Mouse (Mus musculus): ENCODE data around the gene Tenm1. TPM values are rescaled to one million over a fixed set of nuclear protein-coding genes. Genes with fewer than 3 reads are reported as not detected.

The Tenm1 gene
- total RNA-seq, 2 experiments from 2014 or later, result 42.1 to 50.2 TPM

DNA sequence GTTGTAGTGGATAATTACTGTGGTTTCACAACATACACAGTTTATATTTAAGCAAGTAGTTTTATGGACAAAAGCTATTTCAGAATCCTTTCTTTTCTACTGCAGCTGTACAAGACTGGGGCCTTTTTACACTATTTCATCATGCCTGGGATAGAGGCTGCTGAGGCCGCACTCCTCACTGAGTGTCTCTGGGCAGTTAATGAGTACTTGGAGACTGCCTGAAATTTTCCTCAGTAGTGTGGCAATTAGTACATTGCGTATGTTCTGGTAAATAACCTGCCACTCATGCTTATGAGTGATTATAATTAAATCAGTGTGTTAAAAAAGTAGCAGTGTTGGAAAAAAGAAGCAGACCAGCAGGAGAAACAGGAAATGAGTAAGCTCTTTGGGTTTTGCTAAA is 442.8 kb downstream of the Tenm1 start:
- intact Hi-C loops (cut with DNase I), result no loop called here
- DNase-seq (ENCODE audit: low spot score in 2 of 2), result no peak

DNA sequence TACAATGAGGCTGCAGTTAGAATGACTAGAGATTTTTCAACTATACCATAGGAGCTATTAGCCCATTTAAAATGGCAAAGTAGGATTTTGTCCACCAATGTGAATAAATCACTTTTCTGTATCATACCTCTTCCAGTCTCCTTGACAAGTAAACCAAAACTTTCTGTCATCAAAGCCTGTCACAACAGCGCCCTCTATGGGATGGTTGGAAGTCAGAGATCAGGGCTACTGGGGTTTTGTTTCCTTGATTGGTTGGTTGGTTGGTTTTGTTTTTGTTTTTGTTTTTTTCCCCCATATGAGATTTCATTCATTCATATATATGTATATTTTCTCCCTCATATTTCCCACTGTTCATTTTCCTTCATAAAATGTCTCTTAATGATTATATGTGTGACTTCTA is 455.4 kb downstream of the Tenm1 start:
- no peak for DNase-seq (ENCODE audit: low spot score in 2 of 2)
- intact Hi-C loops (cut with DNase I), result no loop called here

DNA sequence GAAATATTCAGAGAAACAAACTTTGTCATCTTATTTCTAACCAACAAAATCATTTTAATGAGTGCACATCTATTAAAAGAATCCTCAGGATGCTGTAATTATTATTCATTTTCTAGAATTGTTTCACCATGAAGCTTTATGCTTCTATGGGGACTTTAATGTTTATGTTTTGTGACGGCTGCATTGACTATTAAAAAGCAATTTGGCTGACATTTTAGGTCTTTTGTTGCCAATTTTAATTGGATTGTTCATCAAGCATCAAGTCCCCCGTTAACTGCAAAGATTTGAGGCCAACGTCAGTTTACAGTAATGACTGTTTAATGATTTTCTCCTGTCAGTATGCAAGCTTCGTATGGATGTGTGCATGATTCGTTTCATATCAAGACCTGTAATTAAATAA is 461.3 kb downstream of the Tenm1 start:
- no peak for DNase-seq (ENCODE audit: low spot score in 2 of 2)
- intact Hi-C loops (cut with DNase I), result no loop called here

DNA sequence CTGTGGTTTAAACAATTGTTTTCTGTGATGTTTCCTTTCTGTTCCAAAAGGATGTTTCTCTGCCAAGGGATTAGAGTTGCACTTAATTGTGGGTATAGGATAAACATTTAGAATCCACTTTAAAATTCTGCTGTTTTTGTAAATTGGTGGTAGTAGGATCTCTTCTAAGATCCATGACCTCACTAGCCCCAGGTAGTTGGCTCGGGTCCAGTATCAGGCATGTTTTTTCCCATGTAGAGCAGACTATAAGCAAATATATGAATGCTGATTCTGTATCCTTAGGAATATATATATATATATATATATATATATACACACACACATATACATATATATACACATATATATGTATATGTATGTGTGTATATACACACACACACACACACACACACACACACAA is 567.2 kb downstream of the Tenm1 start:
- intact Hi-C loops (cut with DNase I), result no loop called here
- no peak for DNase-seq (ENCODE audit: low spot score in 2 of 2)

DNA sequence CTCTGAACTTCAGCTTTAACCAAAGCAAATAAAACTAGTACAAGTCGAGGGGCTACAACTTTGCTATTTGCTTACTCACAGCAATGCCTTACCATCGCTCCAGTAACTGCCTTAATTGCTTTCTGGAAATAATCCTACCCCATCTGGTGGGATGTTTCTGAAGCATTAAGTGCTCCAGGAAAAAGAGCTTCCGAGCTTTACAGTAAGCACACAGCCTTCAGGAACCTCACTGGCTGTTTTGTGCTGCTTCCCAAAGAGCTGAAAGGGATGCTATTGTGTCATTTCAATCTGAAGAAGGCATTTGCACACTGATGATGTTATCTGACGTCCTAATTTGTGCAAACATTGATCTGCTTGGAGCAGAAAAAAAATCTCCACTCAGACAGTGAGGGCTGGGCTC is 647.4 kb downstream of the Tenm1 start:
- DNase-seq (ENCODE audit: low spot score in 2 of 2), result no peak
- intact Hi-C loops (cut with DNase I), result no loop called here

DNA sequence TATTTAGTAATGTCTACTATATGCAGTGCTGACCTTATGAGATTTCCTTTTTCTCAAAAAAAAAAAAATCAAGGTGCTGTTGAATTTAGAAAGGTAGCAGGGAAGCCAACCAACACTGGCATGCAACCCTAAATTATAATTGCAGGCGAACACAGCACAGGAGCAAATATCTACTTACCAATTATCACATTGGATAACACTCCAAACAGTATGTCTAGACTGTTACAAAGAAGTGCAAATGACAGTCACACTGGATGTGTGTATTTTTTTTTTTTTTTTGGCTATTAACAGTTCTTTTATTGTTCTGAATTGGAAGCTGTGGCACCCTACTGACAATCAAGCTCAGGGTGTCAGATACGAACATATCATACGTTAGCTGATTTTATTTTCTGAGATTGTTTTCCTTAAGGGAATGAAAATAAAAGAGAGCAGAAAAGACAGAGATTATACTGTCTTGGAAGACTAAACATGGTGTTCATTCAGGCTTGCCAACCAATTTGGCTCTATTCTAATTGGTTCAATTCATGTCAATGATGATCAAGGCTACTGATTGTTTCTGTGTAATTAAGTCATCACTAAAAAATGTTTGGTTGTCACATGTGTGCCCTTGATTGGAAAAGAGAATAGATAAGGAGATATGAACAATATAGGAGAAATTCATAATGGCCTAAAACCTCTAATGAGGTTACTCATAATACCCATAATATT is 710.7 kb downstream of the Tenm1 start:
- no peak for DNase-seq (ENCODE audit: low spot score in 2 of 2)
- intact Hi-C loops (cut with DNase I), result no loop called here

DNA sequence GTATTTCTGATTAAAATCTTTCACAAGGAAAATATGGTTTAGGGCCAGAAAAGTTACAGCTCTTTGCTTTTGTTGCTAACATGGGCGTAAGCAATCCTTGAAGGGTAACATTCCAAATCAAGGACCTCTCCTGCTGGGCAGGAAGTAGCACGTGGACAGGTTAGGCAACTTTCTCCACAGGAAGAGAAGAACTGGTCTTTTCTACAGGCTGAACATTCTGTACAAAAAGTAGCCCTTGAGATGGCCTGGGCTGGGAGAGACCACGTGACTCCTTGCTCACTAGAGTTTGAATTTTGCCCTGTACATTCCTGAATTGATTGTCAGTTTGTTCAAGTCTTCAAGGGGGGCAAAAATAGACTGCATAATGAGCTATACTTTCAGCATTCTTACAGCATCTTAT is 728.6 kb downstream of the Tenm1 start:
- intact Hi-C loops (cut with DNase I), result no loop called here
- DNase-seq (ENCODE audit: low spot score in 2 of 2), result no peak

DNA sequence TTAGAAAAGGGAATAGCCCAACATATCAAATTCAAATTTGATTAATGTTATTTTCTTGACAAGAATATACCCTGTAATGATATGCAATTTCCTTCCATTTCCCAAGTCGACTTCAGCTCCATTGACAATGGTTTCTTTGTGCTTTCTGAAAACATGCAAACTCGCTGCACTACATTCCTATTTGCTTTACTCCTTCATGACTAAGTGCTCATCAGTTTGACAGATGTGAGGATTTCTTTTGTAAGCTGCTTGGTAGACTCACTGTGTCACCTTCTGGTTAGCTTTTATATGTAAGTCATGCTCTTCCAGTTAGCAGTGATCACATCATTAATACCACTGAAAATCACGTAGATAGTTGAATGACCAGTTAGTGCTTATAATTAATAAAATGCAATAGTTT is 781.8 kb downstream of the Tenm1 start:
- no peak for DNase-seq (ENCODE audit: low spot score in 2 of 2)
- intact Hi-C loops (cut with DNase I), result no loop called here

DNA sequence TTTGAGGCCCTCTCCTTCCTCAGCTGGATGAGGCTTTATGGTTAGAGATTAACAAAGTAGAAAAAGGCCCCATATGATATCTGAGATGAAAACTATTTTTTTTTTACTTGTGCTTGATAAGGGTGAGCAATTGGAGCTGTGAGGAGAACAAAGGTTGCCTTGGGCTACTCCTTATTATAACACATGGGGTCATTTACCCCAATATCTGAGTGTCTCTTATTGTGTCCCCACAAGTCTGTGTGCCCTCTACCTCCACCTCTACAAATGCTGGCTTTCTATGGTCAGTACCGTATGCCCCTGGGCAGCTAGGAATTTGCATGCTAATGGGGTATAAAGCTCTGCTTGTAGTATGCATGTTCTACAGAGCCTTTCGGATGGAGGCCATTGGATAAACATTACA is 848.4 kb downstream of the Tenm1 start:
- intact Hi-C loops (cut with DNase I), result no loop called here

DNA sequence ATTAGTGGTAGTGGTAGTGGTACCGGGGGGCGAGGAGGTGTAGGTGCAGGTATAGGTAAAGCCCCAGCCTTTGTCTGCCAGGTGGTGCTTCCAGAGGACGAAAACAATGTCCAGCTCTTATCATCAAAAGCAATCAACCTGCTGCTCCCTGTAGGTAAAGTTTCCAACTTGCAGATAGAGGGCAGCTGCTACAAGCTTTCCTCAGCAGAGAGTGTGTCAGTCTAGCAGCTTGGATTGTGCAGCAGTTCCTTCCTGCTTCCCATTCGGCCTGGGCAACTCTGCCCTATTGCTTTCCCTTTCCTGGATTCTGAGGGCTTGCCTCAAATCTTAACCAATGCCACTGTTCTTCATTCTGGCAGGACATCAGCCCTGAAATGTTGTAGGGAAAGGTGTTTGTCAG is 870.2 kb downstream of the Tenm1 start:
- DNase-seq (ENCODE audit: low spot score in 2 of 2), result no peak
- intact Hi-C loops (cut with DNase I), result loop anchor here (10.0 kb wide), 1 partner anchor 866 kb away; the partner anchor contains the start of gene Tenm1

More for the DNA sequence above, 848.4 kb downstream of the Tenm1 start:
- no peak for DNase-seq (ENCODE audit: low spot score in 2 of 2)

DNA sequence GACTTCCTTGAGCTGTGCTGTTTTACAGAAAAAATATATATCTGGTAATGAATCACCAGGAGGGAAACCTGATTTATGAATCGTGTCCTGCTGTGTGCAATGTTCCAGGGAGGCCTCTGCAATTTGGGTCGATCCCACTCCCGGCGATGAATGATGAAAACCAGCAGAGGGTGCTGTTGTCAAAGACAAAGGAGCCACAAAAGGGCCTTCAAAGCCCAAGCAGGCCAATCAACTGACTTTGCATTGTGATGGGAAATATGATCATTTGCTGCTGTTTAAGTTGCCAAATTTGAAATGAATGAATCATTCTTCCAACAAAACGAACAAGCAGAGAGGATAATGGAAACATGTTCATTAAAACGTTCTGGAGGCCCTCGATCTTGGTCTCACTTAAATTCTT is 871.6 kb downstream of the Tenm1 start:
- DNase-seq (ENCODE audit: low spot score in 2 of 2), result peak; percentile 30
- intact Hi-C loops (cut with DNase I), result loop anchor here (10.0 kb wide), 1 partner anchor 868 kb away; the partner anchor contains the start of gene Tenm1

DNA sequence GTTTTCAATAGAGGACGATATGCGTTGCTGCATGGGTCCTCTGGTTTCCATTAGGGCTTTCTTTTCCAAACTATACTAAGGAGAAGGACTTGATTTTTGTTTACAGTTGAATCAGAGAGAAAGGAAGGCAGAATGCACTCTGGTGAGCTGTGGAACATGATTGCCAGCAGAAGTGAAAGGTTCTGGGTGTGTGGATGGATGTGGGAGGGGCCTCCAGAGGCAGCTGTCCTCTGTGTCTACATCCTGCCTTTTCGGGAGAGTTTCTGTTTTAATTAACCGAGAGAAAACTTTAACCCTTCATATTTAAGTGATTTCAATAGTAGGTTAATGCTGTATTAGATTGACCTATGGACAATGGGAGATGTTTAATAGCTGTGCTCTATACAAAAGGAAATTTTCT is 880.4 kb downstream of the Tenm1 start:
- no peak for DNase-seq (ENCODE audit: low spot score in 2 of 2)
- intact Hi-C loops (cut with DNase I), result no loop called here

DNA sequence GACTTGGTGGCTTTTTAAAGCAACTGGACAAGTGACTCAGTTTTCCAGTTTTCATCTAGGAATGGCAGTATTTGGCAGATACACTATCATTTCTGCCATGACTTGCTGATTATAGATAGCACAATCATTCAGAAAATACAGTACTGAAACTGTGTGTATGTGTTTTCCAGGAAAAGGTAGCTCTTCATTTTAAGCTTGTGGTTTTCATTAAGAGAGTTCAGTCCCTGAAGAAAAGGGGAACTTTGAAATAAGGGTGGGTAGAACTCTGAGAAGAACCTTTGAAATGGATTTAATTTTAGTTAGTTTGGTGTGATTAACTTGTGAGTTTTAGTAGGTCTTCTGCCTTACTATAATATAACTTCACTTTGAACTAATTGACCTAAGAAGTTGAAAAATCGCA is 883.9 kb downstream of the Tenm1 start:
- no peak for DNase-seq (ENCODE audit: low spot score in 2 of 2)
- intact Hi-C loops (cut with DNase I), result no loop called here

DNA sequence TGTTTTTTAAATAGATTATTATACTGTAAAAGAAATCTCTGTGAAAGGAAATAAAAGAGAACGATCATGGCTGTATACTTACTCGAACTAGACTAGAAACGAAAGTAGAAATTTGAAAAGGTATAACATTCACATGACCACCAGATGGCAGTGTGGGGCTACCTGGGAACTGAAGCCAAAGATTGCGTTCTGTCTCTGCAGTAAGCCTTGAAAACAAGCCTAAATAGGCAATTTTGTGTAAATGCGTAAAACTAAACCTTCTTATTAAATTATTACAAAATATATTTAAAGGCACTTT is 888.2 kb downstream of the Tenm1 start:
- peak; percentile 33 to 61 for DNase-seq (ENCODE audit: low spot score in 2 of 2)
- intact Hi-C loops (cut with DNase I), result no loop called here

DNA sequence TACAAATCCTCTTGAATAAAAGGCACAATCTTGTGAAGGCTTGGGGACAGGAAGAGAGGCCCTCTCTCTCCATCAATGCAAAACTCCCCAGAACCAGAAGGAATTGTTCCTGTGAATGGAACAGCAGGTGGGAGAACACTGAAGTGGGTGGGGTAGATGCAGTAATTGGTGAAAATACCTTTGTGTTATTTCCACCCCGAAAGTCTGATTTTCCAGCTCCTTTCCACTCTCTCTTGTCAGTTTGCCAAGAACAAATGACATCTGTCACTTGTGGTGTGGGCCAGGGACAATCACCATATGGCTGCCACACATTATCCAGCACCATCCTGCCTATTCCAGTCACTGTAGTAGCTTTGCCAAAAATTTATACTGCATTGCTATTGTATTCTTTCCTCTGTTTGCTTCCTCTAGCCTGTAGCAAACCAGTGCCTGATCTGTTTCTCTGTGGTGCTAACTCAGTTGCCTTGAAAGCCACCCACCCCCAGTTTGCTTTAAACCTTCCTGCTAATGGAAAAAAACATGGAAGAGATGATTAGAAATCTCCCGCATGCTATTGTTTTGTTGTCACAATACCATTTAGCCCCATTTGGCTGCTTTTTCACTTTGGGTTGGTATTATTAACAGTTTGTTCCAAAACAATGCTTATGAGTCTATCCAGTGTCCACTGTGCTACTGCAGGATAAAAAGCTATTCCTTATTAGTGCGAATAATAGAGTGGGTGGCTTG is 888.7 kb downstream of the Tenm1 start:
- intact Hi-C loops (cut with DNase I), result no loop called here
- no peak for DNase-seq (ENCODE audit: low spot score in 2 of 2)

DNA sequence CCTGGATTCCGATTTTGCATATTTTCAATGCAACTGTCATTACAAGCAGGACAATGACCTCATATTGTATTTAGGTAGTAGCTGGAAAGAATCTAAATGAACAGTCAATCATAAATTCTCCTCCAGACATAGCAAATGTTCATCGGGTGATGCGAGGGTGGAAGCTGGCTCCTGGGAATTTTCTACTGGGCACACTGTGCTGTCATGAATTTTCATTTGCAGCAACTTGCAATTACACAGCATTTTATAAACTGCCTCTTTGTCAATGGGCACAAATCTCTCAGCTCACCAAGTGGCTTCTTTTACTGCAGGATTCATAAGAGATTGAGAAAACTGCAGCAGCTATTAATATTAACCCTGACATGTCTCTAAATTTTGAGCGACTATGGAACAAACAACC is 898.2 kb downstream of the Tenm1 start:
- no peak for DNase-seq (ENCODE audit: low spot score in 2 of 2)
- intact Hi-C loops (cut with DNase I), result no loop called here

DNA sequence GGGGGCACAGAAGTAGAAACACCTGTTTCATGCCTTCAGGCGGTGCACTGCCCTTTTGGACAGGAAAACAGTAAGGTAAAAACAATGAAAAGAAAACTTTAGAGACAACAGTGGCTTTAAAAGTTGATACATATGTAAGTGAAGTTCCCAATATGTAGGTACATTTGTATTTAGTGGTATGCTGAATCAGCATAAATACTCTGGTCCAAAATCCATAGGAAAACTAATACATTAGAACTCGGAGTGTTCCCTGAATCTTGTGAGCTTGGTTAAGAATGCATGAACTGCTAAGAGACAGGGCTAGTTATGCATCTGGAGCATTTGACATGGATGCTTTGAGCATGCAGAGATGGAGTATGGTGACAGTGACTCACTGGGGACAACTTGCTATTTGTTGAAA is 906.1 kb downstream of the Tenm1 start:
- intact Hi-C loops (cut with DNase I), result no loop called here
- no peak for DNase-seq (ENCODE audit: low spot score in 2 of 2)

DNA sequence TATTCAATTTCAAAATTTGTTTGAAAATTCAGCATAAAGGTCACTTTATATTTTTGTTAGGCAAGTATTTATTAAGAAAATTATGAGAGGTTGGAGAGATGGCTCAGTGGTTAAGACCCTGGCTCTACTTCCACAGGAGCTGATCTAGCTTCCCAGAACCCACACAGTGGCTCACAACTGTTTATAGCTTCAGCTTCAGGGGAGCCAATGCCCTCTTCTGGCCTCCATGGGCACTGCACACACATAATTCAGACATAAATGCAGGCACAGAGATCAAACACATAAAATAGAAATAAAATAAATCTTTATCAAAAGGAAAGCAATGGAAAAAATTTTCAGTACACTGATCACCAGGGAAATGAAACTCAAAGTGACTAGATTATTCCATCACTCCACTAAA is 916.4 kb downstream of the Tenm1 start:
- DNase-seq (ENCODE audit: low spot score in 2 of 2), result no peak
- intact Hi-C loops (cut with DNase I), result no loop called here

DNA sequence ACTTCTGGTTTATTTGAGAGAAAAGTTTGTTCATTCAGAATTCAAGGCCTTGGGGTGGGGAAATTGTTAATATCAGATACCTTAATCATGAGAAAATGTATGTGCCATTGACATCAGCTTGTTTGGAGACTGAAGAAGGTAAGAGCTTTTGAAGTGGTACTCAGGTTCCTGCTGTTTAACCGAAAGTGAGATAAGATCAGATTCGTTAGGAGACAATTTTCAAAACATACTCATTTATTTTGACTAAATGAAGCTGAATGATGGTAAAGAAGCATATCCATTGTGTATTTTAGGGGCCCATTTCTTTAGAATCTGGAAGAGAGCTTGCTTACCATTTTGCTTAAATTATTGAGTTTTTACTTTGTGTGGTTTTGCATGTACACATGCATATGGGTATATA is 917.8 kb downstream of the Tenm1 start:
- no peak for DNase-seq (ENCODE audit: low spot score in 2 of 2)
- intact Hi-C loops (cut with DNase I), result no loop called here

DNA sequence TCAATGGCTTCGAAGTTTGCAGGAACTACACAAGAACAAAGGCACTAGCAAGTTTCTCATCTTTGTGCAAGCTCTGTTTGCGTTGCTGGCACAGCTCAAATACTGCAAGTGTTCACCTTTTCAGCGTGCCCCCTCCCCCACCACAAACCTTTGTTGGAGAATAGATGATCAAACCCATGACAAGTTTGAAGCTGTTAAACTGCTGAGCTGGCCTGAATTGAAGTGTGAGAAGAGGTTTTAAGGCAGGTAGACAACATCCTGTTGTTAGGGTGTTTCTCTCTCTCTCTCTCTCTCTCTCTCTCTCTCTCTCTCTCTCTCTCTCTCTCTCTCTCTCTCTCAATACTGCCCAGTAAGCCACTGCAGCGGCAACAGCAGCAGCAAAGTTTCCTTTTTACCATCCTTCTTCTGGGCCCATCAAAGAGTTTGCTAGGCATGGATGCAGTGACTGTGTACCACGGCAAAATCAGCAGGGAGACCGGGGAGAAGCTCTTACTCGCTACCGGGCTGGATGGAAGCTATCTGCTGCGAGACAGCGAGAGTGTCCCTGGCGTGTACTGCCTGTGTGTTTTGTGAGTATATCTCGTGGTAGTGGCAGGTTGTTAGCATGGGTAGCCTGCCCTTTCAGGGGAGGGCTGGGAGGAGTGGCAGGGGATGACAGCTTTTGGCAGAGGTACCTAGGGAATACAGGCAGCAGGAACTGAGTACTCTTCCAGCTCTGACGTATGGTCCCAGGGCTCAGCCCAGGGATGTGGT is 926.5 kb downstream of the Tenm1 start, which contains the start of gene Sh2d1a:
Gene Sh2d1a (plus strand): TSS at position 163 of the 753 bp plus-strand sequence.
- intact Hi-C loops (cut with DNase I), result no loop called here
- no peak for DNase-seq (ENCODE audit: low spot score in 2 of 2)

DNA sequence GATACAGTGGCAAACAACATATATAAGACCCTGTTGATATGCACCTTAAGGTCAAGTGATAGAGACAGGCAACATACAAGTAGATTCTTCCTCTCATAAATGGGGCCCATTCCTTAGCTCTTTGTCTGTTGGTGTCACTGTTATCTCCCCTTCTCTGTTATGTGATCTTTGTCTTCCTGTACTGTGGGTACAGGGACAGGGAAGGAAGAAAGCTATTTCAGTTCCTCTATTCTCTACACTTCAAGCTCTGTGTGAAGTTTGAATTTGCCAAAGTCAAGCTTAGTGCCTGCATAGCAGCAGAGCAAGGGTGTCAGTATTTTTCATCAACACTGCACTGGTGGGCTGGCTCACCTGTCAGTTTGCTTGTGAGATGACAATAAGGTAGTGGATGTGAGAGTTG is 928.4 kb downstream of the Tenm1 start:
- DNase-seq (ENCODE audit: low spot score in 2 of 2), result no peak
- intact Hi-C loops (cut with DNase I), result no loop called here
